Mouse (Mus musculus) adrenal gland, adult 18-20 months (tissue): Measurements from ENCODE around the gene B4galt1. TPM values are rescaled to one million over a fixed set of nuclear protein-coding genes. Genes with fewer than 3 reads are reported as not detected.

Source experiments
- DNase-seq, 2 experiments: peaks; one replicate each; pipeline ENCODE4 v3.0.0; 2021 to 2022; ENCODE audit warnings: low spot score in 2 of 2
- long read RNA-seq, 2 experiments: library from polyadenylated mRNA; stranded (forward); transcript quantifications; one replicate each; pipeline ENCODE4 v2.0.0; 2021
- total RNA-seq, 2 experiments: library from RNA; stranded (reverse); gene quantifications; 1 replicate in 1 of 2; 2 replicates in 1 of 2; pipeline ENCODE4 v1.2.3; 2021

The B4galt1 gene
- total RNA-seq, result 10 to 100 TPM; 53.1 to 62.5 TPM
- long read RNA-seq, experiment 1, transcript B4galt1-201 (6 exons, 3,983 nt), result major isoform, 41 of 46 reads
- long read RNA-seq, experiment 1, partial matches to known transcripts, result 3 of 46 reads
- long read RNA-seq, experiment 1, other reads (novel, unspliced or antisense), result 2 of 46 reads
- long read RNA-seq, experiment 2, transcript B4galt1-201 (6 exons, 3,983 nt), result major isoform, 21 of 34 reads
- long read RNA-seq, experiment 2, partial matches to known transcripts, result 13 of 34 reads
- long read RNA-seq, experiment 2, other reads (novel, unspliced or antisense), result 0 of 34 reads

DNA sequence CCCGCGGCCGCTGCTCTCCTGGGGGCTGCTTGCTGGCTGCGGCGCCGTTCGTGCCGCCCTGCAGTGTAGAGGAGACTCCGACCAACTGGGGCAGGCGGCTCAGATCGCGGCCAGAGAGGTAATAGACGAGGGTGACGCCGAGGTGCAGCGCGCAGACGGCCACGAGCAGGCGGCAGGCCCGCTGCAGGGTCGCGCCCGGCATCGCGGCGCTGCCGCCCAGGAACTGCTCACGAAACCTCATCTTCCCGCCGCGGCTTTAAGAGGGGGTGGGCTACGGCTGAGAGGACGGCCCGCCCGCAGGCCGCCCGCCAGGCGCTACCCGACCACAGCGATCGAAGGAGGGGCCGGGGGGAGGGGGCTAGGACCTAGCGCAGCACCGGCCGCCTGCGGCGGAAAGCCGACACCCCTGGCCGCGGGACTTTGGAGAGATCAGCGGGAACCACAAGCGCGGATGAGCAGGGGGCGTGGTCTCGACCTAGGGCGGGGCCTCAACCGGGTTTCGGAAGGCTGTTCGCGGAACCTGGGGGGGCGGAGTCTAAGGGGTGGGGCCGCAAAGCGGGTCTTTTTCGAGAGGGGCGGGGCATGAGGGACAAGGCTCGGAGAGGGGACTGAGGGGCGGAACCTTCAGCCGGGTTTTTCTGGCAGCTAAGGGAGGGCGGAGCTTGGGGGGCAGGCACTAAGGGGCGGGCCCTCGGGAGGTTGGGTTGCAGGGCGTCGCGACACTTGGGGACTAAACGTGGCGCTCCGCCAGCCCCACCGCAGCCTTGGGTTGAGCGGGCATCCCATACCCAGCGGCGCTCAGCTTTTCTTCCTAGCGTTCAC lies at the start of gene B4galt1:
B4galt1 (minus strand) TSS at position 441 of the 822 bp plus-strand sequence.
- DNase-seq, result peak; percentile 98 to 99

DNA sequence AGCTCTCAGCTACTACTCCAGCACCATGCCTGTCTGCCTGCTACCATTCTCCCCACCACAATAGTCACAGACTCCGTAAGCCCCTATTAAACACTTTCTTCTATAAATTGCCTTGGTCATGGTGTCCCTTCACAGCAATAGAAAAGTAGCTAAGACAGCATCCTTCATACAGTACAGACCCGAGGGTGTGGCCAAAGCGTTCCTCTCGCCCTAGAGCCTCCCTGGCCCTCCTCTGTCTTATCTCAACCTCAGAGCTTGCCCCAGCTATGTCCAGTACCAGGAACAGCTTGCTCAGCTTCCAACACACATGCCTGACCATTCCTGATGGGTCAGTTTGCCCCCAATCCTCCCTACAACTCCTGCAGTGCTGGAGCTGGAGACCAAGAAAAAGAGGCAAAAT lies 46.8 kb upstream of the B4galt1 start:
- DNase-seq, result no peak

DNA sequence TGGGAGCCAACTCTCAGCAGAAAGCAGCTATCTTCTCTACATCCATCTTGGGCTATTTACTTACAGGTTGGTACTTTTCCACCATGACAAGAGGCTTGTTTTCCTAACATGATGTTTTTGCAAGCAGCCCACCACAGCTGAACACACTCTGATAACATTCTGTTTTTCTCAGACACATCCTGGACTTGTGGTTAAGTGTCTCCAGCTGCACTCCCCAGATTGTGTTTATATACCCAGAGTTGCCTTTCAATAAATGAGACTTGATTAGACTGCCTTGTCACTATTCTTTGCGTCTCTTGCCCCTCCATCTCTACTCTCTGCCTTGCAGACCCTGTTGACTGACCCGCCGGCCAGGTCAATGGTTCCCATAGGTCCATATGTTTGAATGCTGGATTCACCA lies 46.3 kb upstream of the B4galt1 start:
- no peak for DNase-seq

GRCm38 (mm10) chr4:40899264-40899663 lies 45.5 kb upstream of the B4galt1 start:
- DNase-seq, result no peak

DNA sequence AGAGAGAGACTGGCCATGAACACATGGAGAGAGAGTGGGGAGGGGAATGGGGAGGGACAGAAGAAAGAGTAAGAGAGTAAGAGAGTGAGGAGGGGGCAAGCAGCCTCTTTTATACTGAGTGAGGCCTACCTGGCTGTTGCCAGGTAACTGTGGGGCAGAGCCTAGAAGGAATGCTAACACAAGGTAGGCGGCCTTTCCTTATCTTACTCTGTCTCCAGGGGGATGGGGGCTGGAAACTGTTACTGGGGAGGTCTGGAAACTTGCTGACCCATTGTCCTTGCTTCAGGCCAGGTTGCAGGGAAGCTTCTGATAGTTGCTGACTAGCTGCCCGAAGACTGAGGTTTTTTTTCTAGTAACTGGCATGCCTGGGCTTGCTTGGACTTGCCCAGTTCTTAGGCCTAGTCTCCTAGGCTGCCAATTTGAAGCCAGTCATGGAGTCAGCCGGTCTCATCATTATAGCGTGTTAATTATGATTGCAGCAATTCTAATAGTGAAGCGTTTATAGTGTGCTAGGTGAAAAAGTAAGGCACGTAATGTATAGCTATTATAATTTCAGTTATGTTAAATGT lies 44.8 kb upstream of the B4galt1 start:
- no peak for DNase-seq

GRCm38 (mm10) chr4:40895646-40896045 lies 41.8 kb upstream of the B4galt1 start:
- no peak for DNase-seq

DNA sequence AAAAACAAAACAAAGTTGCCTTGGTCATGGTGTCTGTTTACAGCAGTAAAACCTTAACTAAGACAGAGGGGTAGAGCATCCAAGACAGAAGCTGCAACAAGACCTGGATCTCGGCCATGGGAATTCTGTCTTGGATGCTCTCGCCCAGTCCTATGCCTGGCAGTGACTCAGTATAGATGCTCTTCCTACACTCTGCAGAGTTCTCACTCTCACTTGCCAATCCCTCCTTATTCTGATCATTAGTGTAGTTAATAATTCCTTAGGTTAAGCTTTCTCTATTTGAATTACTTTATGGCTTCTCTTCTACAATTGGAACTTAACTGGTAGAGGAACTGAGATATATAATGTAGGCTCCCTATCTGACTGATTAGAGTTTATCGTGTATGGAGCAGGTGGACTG lies 41.3 kb upstream of the B4galt1 start:
- no peak for DNase-seq

DNA sequence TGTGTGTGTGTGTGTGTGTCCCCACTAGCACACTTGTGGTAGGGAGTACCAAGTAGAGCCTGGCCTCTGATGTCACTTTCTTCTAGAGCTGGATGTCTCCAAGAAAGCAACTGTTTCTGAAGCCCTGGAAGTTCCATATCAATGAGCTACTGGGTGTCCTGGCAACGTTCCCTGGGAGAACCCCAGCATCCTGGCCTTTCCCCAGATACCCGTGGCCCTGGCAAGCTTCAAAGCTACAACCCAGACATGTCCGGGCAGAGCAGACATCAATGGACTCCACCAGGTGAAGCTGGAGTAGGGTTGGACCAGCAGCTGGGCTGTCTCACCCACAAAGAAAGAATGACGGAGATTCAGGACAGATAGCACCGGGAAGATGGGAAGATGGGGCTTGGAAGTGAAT lies 37.4 kb upstream of the B4galt1 start:
- DNase-seq, result no peak

- no peak for DNase-seq
These were observed 36.2 kb upstream of the B4galt1 start for GRCm38 (mm10) chr4:40889983-40890382.

- peak in 1 of 2 experiments; percentile 53 for DNase-seq
These were observed 35.4 kb upstream of the B4galt1 start for GRCm38 (mm10) chr4:40889252-40889651.

GRCm38 (mm10) chr4:40888839-40889238 lies 35.0 kb upstream of the B4galt1 start:
- no peak for DNase-seq

GRCm38 (mm10) chr4:40885883-40886282 lies 32.1 kb upstream of the B4galt1 start:
- DNase-seq, result no peak

DNA sequence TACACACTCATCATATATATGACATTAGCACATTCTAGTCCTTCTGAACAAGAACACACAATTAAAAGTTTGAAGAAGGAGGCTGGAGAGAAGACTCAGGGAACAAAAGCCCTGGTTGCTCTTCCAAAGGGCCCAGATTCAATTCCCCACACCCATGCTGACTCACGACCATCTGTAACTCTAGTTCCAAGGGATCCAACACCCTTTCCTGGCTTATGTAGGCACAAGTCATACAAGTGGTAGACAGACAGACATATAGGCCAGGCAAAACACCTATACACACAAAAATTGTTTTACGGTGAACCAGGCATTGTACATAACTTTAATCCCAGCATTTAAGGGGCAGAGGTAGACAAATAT lies 31.3 kb upstream of the B4galt1 start:
- DNase-seq, result no peak

- no peak for DNase-seq
These were observed 30.7 kb upstream of the B4galt1 start for GRCm38 (mm10) chr4:40884282-40885165.

- DNase-seq, result no peak
These were observed 29.4 kb upstream of the B4galt1 start for GRCm38 (mm10) chr4:40883200-40883599.

- no peak for DNase-seq
These were observed 23.7 kb upstream of the B4galt1 start for GRCm38 (mm10) chr4:40877528-40877927.

GRCm38 (mm10) chr4:40876814-40877371 lies 23.1 kb upstream of the B4galt1 start:
- DNase-seq, result no peak

DNA sequence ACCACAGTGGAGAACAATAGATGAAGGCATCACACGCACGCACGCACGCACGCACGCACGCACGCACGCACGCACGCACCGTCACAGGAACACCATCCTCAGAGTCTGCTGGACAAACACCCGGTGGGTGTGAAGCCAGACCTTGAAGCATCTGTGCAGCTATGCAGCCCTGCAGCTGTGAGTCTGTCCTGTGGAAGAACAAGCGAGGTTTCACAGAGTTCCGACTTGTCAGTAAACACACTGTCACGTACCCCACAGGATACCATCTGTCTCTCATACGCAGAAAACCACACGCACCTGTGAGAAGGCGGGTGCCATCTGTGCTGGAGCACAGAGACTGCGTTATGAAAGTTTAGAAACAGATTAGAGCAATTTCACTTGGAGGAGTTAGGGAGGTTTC lies 22.0 kb upstream of the B4galt1 start:
- DNase-seq, result no peak

DNA sequence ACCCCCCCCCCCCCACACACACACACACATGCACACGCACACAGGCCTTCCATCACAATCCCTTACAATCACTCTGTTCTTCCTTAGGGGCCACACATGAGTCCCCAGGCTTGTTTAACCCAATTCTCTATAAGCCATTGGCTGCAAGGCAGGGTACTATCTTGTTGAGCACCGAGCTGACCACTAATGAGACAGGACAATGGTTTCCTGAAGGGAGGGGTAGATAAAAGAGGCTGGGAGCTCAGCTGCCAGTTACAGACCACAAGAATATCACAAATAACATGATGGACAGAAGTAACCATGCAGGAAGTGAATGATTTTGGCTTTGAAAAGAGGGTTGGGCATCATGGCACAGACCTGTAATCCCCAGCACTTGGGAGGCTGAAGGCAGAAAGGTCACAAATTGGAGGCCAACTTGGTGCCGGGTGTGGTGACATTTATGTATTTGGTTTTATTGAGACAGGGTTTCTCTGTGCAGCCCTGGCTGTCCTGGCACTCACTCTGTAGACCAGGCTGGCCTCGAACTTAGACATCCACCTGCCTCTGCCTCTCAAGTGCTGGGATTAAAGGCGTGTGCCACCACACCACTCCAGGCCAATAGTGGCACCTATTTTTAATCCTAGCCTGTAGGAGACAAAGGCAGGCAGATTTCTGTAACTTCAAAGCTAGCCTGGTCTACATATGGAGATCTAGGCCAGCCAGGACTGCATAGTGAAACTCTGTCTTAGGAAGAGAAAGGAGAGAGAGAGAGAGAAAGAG lies 21.2 kb upstream of the B4galt1 start:
- no peak for DNase-seq

GRCm38 (mm10) chr4:40874151-40874600 lies 20.4 kb upstream of the B4galt1 start:
- DNase-seq, result no peak
